Mouse (Mus musculus) limb, embryonic 14.5 days (tissue): ENCODE data around the gene Tada3. TPM values are rescaled to one million over a fixed set of nuclear protein-coding genes. Genes with fewer than 3 reads are reported as not detected.

Experiments used
- ATAC-seq: fragments of 200-750 bp; cut with Nextera tagmentation; 2 replicates; pipeline ENCODE4 v1.8.0; 2017; ENCODE audit warnings: low read depth, moderate number of reproducible peaks, moderate TSS enrichment; ENCODE audit not compliant: low FRiP score
- DNase-seq: peaks from one replicate; pipeline ENCODE4 v3.0.0-alpha.2; 2015; ENCODE audit warnings: low spot score
- H3K27ac ChIP-seq: fragments of 300-500 bp; sonication (generic); replicated peaks from 2 replicates; pipeline ENCODE4 v1.5.1; 2014; ENCODE audit warnings: low read depth, mild to moderate bottlenecking, low read length, moderate library complexity, mixed read lengths
- H3K27me3 ChIP-seq: fragments of 300-500 bp; sonication (generic); 2 replicates; pipeline ENCODE4 v1.6.1; 2014; ENCODE audit warnings: low read length, mixed read lengths; ENCODE audit not compliant: control insufficient read depth, insufficient read depth
- H3K36me3 ChIP-seq: fragments of 300-500 bp; sonication (generic); 2 replicates; pipeline ENCODE4 v1.6.1; 2014; ENCODE audit warnings: mild to moderate bottlenecking, low read length, moderate library complexity, mixed read lengths; ENCODE audit not compliant: control insufficient read depth, insufficient read depth
- H3K4me1 ChIP-seq: fragments of 300-500 bp; sonication (generic); 2 replicates; pipeline ENCODE4 v1.6.1; 2014; ENCODE audit warnings: antibody characterized with exemption, low read length, mixed read lengths; ENCODE audit not compliant: control insufficient read depth, insufficient read depth
- H3K4me2 ChIP-seq: fragments of 300-500 bp; sonication (generic); replicated peaks from 2 replicates; pipeline ENCODE4 v1.6.1; 2014; ENCODE audit warnings: low read depth, mild to moderate bottlenecking, low read length, moderate library complexity; ENCODE audit not compliant: severe bottlenecking
- H3K4me3 ChIP-seq: fragments of 300-500 bp; sonication (generic); replicated peaks from 2 replicates; pipeline ENCODE4 v1.5.1; 2014; ENCODE audit warnings: low read length
- H3K9ac ChIP-seq: fragments of 300-500 bp; sonication (generic); 2 replicates; pipeline ENCODE4 v1.6.1; 2014; ENCODE audit warnings: mild to moderate bottlenecking, low read depth, low read length, moderate library complexity; ENCODE audit not compliant: severe bottlenecking
- H3K9me3 ChIP-seq: fragments of 300-500 bp; sonication (generic); 2 replicates; pipeline ENCODE4 v1.6.1; 2016; ENCODE audit warnings: low read length; ENCODE audit not compliant: control insufficient read depth
- POLR2A ChIP-seq: fragments of 200-500 bp; IDR thresholded peaks from 2 replicates; pipeline ENCODE4 v1.8.0; 2012; ENCODE audit warnings: inconsistent platforms, mild to moderate bottlenecking, moderate library complexity, borderline replicate concordance; ENCODE audit not compliant: insufficient read depth, insufficient read length; ENCODE audit errors: extremely low read depth
- WGBS: fragments of 180-500 bp; shearing (Covaris S2); extraction: QIAGEN DNeasy Blood & Tissue Kit; methylation state at CpG from one replicate; pipeline ENCODE4 v1.1.7; 2014; 5-methylcytosine and 5-hydroxymethylcytosine counted together
- polyA plus RNA-seq, 2 experiments: library from polyadenylated mRNA; depleted of rRNA in 1 of 2; stranded (reverse) in 1 of 2; unstranded in 1 of 2; fragments of >200 nt; fragmentation: Nextera tagmentation in 1 of 2; extraction: Ambion mirVana in 1 of 2; gene quantifications; 2 replicates each; pipeline versions ENCODE4 v1.2.1 to v1.2.3; 2012 to 2014

Gene Tada3
- polyA plus RNA-seq, 2 experiments: 39.5 to 43.9 TPM

DNA sequence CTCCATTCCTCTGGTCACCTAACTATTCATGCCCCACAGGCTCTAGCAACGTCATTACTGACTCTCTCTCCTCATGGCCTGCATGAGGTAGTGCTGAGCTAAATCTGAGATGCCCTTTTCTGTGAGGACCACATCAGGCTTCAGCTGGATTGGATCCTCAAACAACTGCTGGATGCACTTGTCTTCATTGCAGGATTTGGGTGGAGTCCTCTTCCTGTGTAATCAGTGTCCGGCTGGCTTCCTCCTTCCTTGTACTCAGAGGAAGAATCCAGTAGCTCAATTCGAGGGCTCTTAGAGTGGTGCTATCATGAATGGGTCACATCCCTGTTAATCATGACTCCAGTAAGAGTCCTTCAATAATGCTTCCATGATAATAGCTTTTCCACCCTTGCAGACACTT lies 24.0 kb downstream of the Tada3 start:
- Histone ChIP-seq H3K4me2 (no peak overlapping the region), H3K4me3 (no peak overlapping the region), H3K9ac (no peak overlapping the region), H3K27me3 (no peaks in the 10 kb centered on the region), H3K36me3 (no peaks in the 10 kb centered on the region), H3K9me3 (no peaks in the 10 kb centered on the region), H3K4me1 (no peaks in the 10 kb centered on the region), H3K27ac (no peak overlapping the region)
- WGBS: 64% methylated on average over 3 of the region's 3 CpGs
- no peak for DNase-seq
- no peak for ATAC-seq
- no peak for TF ChIP-seq POLR2A

DNA sequence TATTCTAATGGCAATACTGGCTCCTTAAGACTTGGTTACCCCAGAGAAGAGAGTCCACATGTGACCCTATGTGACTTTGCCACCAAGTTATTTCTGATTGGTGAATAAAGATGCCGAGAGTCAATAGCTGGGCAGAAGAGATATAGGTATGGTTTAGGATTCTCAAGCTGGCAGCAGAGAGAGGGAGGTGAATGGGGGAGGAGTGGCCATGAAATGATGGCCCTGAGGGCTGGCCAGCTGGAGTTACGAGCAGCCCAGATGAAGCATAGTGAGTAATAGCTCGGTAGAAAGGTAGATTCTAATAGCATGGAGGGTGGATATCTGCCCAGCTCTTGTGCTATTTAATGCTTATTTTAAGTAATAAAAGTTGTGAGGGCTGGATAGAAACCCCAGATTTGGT lies 24.9 kb downstream of the Tada3 start:
- no peak for TF ChIP-seq POLR2A
- 55% methylated on average over 3 of the region's 3 CpGs for WGBS
- no peak overlapping the region for H3K27ac ChIP-seq

DNA sequence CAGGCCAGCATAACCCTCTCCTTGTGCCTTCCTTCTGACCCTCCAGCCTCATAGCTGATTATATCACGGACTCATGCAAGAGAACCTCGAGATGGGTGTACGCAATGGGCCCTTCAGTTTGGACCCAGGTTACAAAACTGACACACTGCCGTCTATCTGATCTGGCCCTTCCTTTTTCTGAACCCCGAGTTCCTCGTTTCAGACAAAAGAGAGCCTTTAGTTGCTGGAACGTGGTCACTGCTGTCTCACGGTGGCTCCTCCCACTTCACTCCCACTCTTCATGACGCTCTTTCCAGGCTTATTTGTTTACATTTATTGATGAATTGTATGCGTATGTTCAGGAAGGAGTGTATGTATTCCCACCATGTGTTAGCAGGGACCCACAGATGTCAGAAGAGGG lies 26.0 kb downstream of the Tada3 start:
- H3K4me3 ChIP-seq: no peak overlapping the region
- H3K9me3 ChIP-seq: no peaks in the 10 kb centered on the region
- ATAC-seq (no peak), DNase-seq (no peak)
- H3K4me1 ChIP-seq: no peaks in the 10 kb centered on the region
- no peak for TF ChIP-seq POLR2A
- 66% methylated on average over 10 of the region's 10 CpGs for WGBS
- no peak overlapping the region for H3K4me2 ChIP-seq
- H3K27me3 ChIP-seq: no peaks in the 10 kb centered on the region
- no peak overlapping the region for H3K27ac ChIP-seq
- H3K9ac ChIP-seq: no peak overlapping the region
- H3K36me3 ChIP-seq: no peaks in the 10 kb centered on the region

More for the DNA sequence above, 24.9 kb downstream of the Tada3 start:
- Histone ChIP-seq H3K4me3 (no peak overlapping the region), H3K4me2 (no peak overlapping the region), H3K9me3 (no peaks in the 10 kb centered on the region), H3K4me1 (no peaks in the 10 kb centered on the region), H3K9ac (no peak overlapping the region), H3K27me3 (no peaks in the 10 kb centered on the region), H3K36me3 (no peaks in the 10 kb centered on the region)
- no peak for ATAC-seq
- DNase-seq: no peak

DNA sequence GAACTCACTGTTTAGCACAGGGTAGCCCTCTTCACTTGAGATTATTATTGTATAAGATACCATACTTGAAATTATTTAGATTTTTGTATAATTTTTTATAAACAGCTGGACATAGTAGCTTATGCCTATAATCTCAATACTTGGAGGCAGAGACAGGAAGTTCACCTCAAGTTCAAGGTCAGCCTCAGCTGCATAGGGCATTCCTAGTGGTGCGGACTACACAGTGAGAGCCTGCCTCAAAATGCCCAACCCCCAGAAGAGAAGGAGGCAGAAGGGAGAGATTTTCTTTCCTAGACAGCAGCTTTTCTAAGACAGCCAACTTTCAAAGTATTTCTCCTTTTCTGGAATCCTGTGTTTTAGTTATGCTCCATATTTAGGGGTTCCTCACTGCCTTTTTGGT lies 26.5 kb downstream of the Tada3 start:
- Histone ChIP-seq H3K4me1 (no peaks in the 10 kb centered on the region), H3K4me2 (no peak overlapping the region), H3K4me3 (no peak overlapping the region), H3K36me3 (no peaks in the 10 kb centered on the region), H3K9me3 (no peaks in the 10 kb centered on the region), H3K27me3 (no peaks in the 10 kb centered on the region), H3K9ac (no peak overlapping the region), H3K27ac (no peak overlapping the region)
- DNase-seq (no peak), ATAC-seq (no peak)
- WGBS: 69% methylated on average over 1 of the region's 1 CpGs
- TF ChIP-seq POLR2A: no peak

DNA sequence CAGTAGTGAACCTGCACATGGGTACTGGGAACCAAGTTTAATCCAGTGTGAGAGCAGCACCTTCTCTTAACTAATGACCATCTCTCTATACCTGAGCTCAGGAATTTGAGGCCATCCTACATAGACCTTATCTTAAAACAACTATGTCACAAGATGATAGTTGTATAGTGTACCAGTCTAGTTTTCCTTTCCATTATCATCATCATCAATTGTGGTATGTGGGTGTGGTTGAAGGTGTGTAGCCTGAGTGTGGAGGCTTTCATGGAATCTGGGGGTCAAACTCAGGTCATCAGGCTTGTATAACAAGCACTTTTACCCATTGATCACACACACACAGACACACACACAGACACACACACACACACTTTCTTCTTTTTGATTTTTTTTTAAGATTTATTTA lies 27.1 kb downstream of the Tada3 start:
- DNase-seq: no peak
- H3K4me1 ChIP-seq: no peaks in the 10 kb centered on the region
- H3K36me3 ChIP-seq: no peaks in the 10 kb centered on the region
- no peak for TF ChIP-seq POLR2A
- no peak for ATAC-seq
- H3K9ac ChIP-seq: no peak overlapping the region
- H3K4me3 ChIP-seq: no peak overlapping the region
- H3K9me3 ChIP-seq: no peaks in the 10 kb centered on the region
- no peak overlapping the region for H3K27ac ChIP-seq
- no peak overlapping the region for H3K4me2 ChIP-seq
- H3K27me3 ChIP-seq: no peaks in the 10 kb centered on the region

DNA sequence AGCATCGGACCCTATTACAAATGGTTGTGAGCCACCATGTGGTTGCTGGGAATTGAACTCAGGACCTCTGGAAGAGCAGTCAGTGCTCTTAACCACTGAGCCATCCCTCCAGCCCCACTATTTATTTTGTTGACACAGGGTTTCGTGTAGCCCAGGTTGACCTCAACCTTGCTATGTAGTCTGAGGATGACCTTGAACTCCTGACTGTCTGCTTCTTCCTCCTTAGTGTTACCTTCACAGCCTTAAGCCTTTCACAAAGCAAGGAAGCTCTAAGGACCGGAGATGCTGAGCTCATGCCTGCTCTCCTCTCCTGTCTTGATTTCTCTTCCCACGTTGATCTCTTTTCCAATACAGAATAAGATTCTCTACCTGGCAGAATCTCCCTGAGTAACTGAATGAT lies 30.8 kb downstream of the Tada3 start:
- H3K4me2 ChIP-seq: no peak overlapping the region
- H3K9me3 ChIP-seq: no peaks in the 10 kb centered on the region
- TF ChIP-seq POLR2A: no peak
- ATAC-seq (no peak), DNase-seq (no peak)
- no peak overlapping the region for H3K27ac ChIP-seq
- no peak overlapping the region for H3K4me3 ChIP-seq
- H3K9ac ChIP-seq: no peak overlapping the region
- H3K27me3 ChIP-seq: no peaks in the 10 kb centered on the region
- peaks cover 15% of the 10 kb centered on the region for H3K4me1 ChIP-seq
- H3K36me3 ChIP-seq: no peaks in the 10 kb centered on the region
- 72% methylated on average over 4 of the region's 4 CpGs for WGBS
